Comparison of ENCODE assay signal across 25 mouse cellular contexts in the genomic region with DNA sequence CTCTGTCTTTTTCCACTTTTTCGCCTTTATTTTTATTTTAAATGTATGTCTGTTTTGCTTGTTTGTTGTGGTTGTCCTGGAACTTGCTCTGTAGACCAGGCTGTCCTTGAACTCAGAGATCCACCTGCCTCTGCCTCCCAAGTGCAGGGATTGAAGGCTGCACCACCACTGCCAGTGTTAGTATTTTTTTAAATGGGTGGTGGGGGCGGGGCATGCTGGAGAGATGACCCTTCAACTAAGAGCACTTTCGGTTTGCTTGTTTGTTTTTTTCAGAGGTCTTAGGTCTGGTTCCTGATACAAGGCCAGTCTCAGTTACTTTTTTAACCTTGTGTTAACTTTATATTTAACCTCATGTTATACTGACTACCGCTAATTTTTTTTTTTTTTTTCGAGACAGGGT. TPM values are rescaled to one million over a fixed set of nuclear protein-coding genes. Genes with fewer than 3 reads are reported as not detected.
A peak's percentile ranks its signal among the peaks of the same experiment; 100 is the strongest.
DNase-seq lines count a peak whose midpoint lies in the region; ATAC-seq and TF ChIP-seq lines count a peak whose summit lies in the region.
"Had no signal": no experiment of that assay in that cellular context is flagged by ENCODE, and none has a peak within 500 bp of the region (broad histone marks: within the 10 kb centered on the region; RNA-seq: fewer than 3 reads in every experiment).

No protein-coding gene starts in this region.

- ATAC-seq in forebrain, embryonic 11.5 days (replicated peaks; ENCODE audit: low FRiP score) = no peak
- no peak for ATAC-seq in forebrain, embryonic 14.5 days
- no peak for ATAC-seq in liver, embryonic 16.5 days (ENCODE audit: low read depth)
- ATAC-seq: forebrain, embryonic 16.5 days; hindbrain, postnatal 0 days; intestine, embryonic 15.5 days had no signal

- TF ChIP-seq POLR2A in cerebellum, adult 2 months (IDR thresholded peaks at IDR 0.05; ENCODE audit: borderline replicate concordance, insufficient read depth, low read length) = no peak

- H3K4me1 ChIP-seq in forebrain, embryonic 11.5 days (replicated peaks; ENCODE audit: control insufficient read depth, insufficient read depth, low read length) = no peaks in the 10 kb centered on the region
- no peaks in the 10 kb centered on the region for H3K4me1 ChIP-seq in forebrain, embryonic 14.5 days (ENCODE audit: control insufficient read depth, insufficient read depth, low read length)
- peaks cover 13% of the 10 kb centered on the region for H3K4me1 ChIP-seq in liver, embryonic 16.5 days (ENCODE audit: control insufficient read depth, low read depth, low read length)
- no peaks in the 10 kb centered on the region for H3K4me1 ChIP-seq in cerebellum, adult 2 months (ENCODE audit: control insufficient read depth, insufficient read depth, low read length)
- H3K4me1 ChIP-seq: embryonic facial prominence, embryonic 12.5 days; hindbrain, embryonic 12.5 days had no signal

- no peak for TF ChIP-seq CTCF in cerebellum, adult 2 months (IDR thresholded peaks at IDR 0.05; ENCODE audit: borderline replicate concordance, insufficient read depth, low read depth, low read length)

- H3K4me2 ChIP-seq in forebrain, embryonic 11.5 days (ENCODE audit: low read depth, low read length, severe bottlenecking) = no peak overlapping the region
- no peak overlapping the region for H3K4me2 ChIP-seq in forebrain, embryonic 14.5 days (ENCODE audit: low read length)
- H3K4me2 ChIP-seq in liver, embryonic 16.5 days (ENCODE audit: low read depth, low read length) = no peak overlapping the region
- H3K4me2 ChIP-seq: embryonic facial prominence, embryonic 12.5 days; heart, embryonic 11.5 days; hindbrain, embryonic 12.5 days; intestine, embryonic 15.5 days; lung, embryonic 14.5 days had no signal

- no peak overlapping the region for H3K9ac ChIP-seq in forebrain, embryonic 11.5 days (ENCODE audit: low read length)
- no peak overlapping the region for H3K9ac ChIP-seq in forebrain, embryonic 14.5 days (ENCODE audit: low read length)
- H3K9ac ChIP-seq in liver, embryonic 16.5 days (ENCODE audit: low read depth, low read length) = no peak overlapping the region
- H3K9ac ChIP-seq: embryonic facial prominence, embryonic 12.5 days; hindbrain, embryonic 12.5 days; intestine, embryonic 15.5 days; lung, embryonic 14.5 days had no signal

- 83% methylated on average over 5 of the region's 5 CpGs for WGBS in forebrain, embryonic 11.5 days
- WGBS in forebrain, embryonic 14.5 days = 86% methylated on average over 5 of the region's 5 CpGs
- 56% methylated on average over 5 of the region's 5 CpGs for WGBS in liver, embryonic 16.5 days (ENCODE audit: insufficient replicate concordance)
- 76% methylated on average over 5 of the region's 5 CpGs for WGBS in cerebellum, adult 2 months

- H3K27ac ChIP-seq in forebrain, embryonic 11.5 days (ENCODE audit: low read depth, low read length) = no peak overlapping the region
- H3K27ac ChIP-seq in forebrain, embryonic 14.5 days (ENCODE audit: low read depth, low read length) = no peak overlapping the region
- 0 out of 2 replicates have a peak overlapping the region, but pooled peaks have one; percentile 18 for H3K27ac ChIP-seq in liver, embryonic 16.5 days (ENCODE audit: low read length)
- no peak overlapping the region for H3K27ac ChIP-seq in cerebellum, adult 2 months (ENCODE audit: insufficient read depth, low read length)
- H3K27ac ChIP-seq: embryonic facial prominence, embryonic 12.5 days; hindbrain, embryonic 12.5 days; hindbrain, postnatal 0 days; kidney, postnatal 0 days had no signal

- H3K4me3 ChIP-seq in forebrain, embryonic 11.5 days (ENCODE audit: low read depth, low read length) = no peak overlapping the region
- no peak overlapping the region for H3K4me3 ChIP-seq in forebrain, embryonic 14.5 days (ENCODE audit: low read depth, low read length)
- H3K4me3 ChIP-seq in liver, embryonic 16.5 days (ENCODE audit: low read depth, low read length) = no peak overlapping the region
- H3K4me3 ChIP-seq in cerebellum, adult 2 months (replicated peaks; ENCODE audit: insufficient read depth, low read depth, low read length) = no peak overlapping the region
- H3K4me3 ChIP-seq: embryonic facial prominence, embryonic 12.5 days; hindbrain, embryonic 12.5 days; intestine, embryonic 15.5 days had no signal

- H3K9me3 ChIP-seq in forebrain, embryonic 11.5 days (ENCODE audit: control insufficient read depth, low read length) = no peaks in the 10 kb centered on the region
- H3K9me3 ChIP-seq in forebrain, embryonic 14.5 days (replicated peaks; ENCODE audit: control insufficient read depth, low read length) = no peaks in the 10 kb centered on the region
- no peaks in the 10 kb centered on the region for H3K9me3 ChIP-seq in liver, embryonic 16.5 days (replicated peaks; ENCODE audit: control insufficient read depth, low read length)
- H3K9me3 ChIP-seq: embryonic facial prominence, embryonic 12.5 days; hindbrain, embryonic 12.5 days; intestine, embryonic 15.5 days had no signal

- no peaks in the 10 kb centered on the region for H3K36me3 ChIP-seq in forebrain, embryonic 11.5 days (ENCODE audit: control insufficient read depth, insufficient read depth, low read length)
- no peaks in the 10 kb centered on the region for H3K36me3 ChIP-seq in forebrain, embryonic 14.5 days (ENCODE audit: control insufficient read depth, insufficient read depth, low read length)
- H3K36me3 ChIP-seq in liver, embryonic 16.5 days (ENCODE audit: control insufficient read depth, insufficient read depth) = no peaks in the 10 kb centered on the region
- H3K36me3 ChIP-seq: embryonic facial prominence, embryonic 12.5 days; hindbrain, embryonic 12.5 days; intestine, embryonic 15.5 days had no signal

- peak; percentile 40 for DNase-seq in forebrain, embryonic 11.5 days (ENCODE audit: low spot score)
- DNase-seq in forebrain, embryonic 14.5 days (ENCODE audit: low spot score) = no peak
- DNase-seq in lung, postnatal 36 days = peak; percentile 44
- DNase-seq in lung, postnatal 14 days = no peak
- no peak for DNase-seq in cerebellum, postnatal 4 days (ENCODE audit: low spot score in 2 of 2)
- no peak for DNase-seq in cerebellum, adult 2 months
- no peak for DNase-seq in gastrocnemius, postnatal 10 days
- DNase-seq: adrenal gland, postnatal 14 days; cerebellum, adult 9-10 months; cerebellum, postnatal 36 days; embryo, embryonic 11 days; heart, postnatal 36 days; kidney, postnatal 4 days; layer of hippocampus, postnatal 36 days; left cerebral cortex, postnatal 4 days; midbrain, embryonic 14.5 days had no signal

- no peaks in the 10 kb centered on the region for H3K27me3 ChIP-seq in forebrain, embryonic 11.5 days (ENCODE audit: control insufficient read depth, insufficient read depth, low read length)
- no peaks in the 10 kb centered on the region for H3K27me3 ChIP-seq in forebrain, embryonic 14.5 days (replicated peaks; ENCODE audit: control insufficient read depth, insufficient read depth, low read length)
- no peaks in the 10 kb centered on the region for H3K27me3 ChIP-seq in liver, embryonic 16.5 days (ENCODE audit: control insufficient read depth, insufficient read depth, low read depth, low read length)
- H3K27me3 ChIP-seq in cerebellum, adult 2 months (ENCODE audit: control insufficient read depth, insufficient read depth, low read length) = no peaks in the 10 kb centered on the region; the same call in 1 of the 2 replicates
- H3K27me3 ChIP-seq: embryonic facial prominence, embryonic 12.5 days; hindbrain, embryonic 12.5 days; intestine, embryonic 15.5 days had no signal

RNA-seq across cellular contexts. Expression of gene Themis2, which starts 9.0 kb away (rescaled TPM):
- polyA plus RNA-seq in forebrain, embryonic 11.5 days (2014; fragmentation: Nextera tagmentation; extraction: Ambion mirVana) = 0.87 and 1.0 TPM in 2 replicates
- polyA plus RNA-seq in forebrain, embryonic 14.5 days (2014; fragmentation: Nextera tagmentation; extraction: Ambion mirVana) = 0.42 and 0.45 TPM in 2 replicates
- 2.6 and 3.2 TPM in 2 replicates for polyA plus RNA-seq in liver, embryonic 16.5 days (2015; fragmentation: Nextera tagmentation; extraction: Ambion mirVana)
- polyA plus RNA-seq in cerebellum, adult 2 months (2012; rRNA removed) = 0.41 and 0.44 TPM in 2 replicates
- total RNA-seq in gastrocnemius, postnatal 10 days (2021) = 1 to 10 TPM; 1.6 to 2.8 TPM

RNA-seq across cellular contexts. Expression of gene Rpa2, which starts 37.0 kb away (rescaled TPM):
- polyA plus RNA-seq in forebrain, embryonic 11.5 days (2014; fragmentation: Nextera tagmentation; extraction: Ambion mirVana) = 177 and 187 TPM in 2 replicates
- 79.1 and 89.1 TPM in 2 replicates for polyA plus RNA-seq in forebrain, embryonic 14.5 days (2014; fragmentation: Nextera tagmentation; extraction: Ambion mirVana)
- polyA plus RNA-seq in liver, embryonic 16.5 days (2015; fragmentation: Nextera tagmentation; extraction: Ambion mirVana) = 65.4 and 72.6 TPM in 2 replicates
- polyA plus RNA-seq in cerebellum, adult 2 months (2012; rRNA removed) = 20.0 and 21.3 TPM in 2 replicates
- total RNA-seq in gastrocnemius, postnatal 10 days (2021) = 10 to 100 TPM; 16.2 to 16.8 TPM

RNA-seq across cellular contexts. Expression of gene Ppp1r8, which starts 37.8 kb away (rescaled TPM):
- polyA plus RNA-seq in forebrain, embryonic 11.5 days (2014; fragmentation: Nextera tagmentation; extraction: Ambion mirVana) = 69.6 and 80.4 TPM in 2 replicates
- polyA plus RNA-seq in forebrain, embryonic 14.5 days (2014; fragmentation: Nextera tagmentation; extraction: Ambion mirVana) = 101 and 120 TPM in 2 replicates
- 21.6 and 22.0 TPM in 2 replicates for polyA plus RNA-seq in liver, embryonic 16.5 days (2015; fragmentation: Nextera tagmentation; extraction: Ambion mirVana)
- polyA plus RNA-seq in cerebellum, adult 2 months (2012; rRNA removed) = 67.6 and 69.2 TPM in 2 replicates
- 10 to 100 TPM; 20.7 to 22.7 TPM for total RNA-seq in gastrocnemius, postnatal 10 days (2021)

RNA-seq across cellular contexts. Expression of gene Smpdl3b, which starts 48.1 kb away (rescaled TPM):
- polyA plus RNA-seq in forebrain, embryonic 11.5 days (2014; fragmentation: Nextera tagmentation; extraction: Ambion mirVana) = 3.8 and 4.6 TPM in 2 replicates
- polyA plus RNA-seq in forebrain, embryonic 14.5 days (2014; fragmentation: Nextera tagmentation; extraction: Ambion mirVana) = 1.3 and 1.5 TPM in 2 replicates
- 0.75 and 0.90 TPM in 2 replicates for polyA plus RNA-seq in liver, embryonic 16.5 days (2015; fragmentation: Nextera tagmentation; extraction: Ambion mirVana)
- polyA plus RNA-seq in cerebellum, adult 2 months (2012; rRNA removed) = 1.6 and 1.9 TPM in 2 replicates
- 1 to 10 TPM; 2.8 to 3.6 TPM for total RNA-seq in gastrocnemius, postnatal 10 days (2021)

Comparison
In these comparisons a context has a peak if more than half of its experiments do, and no peak if none do; other contexts are left out.
1. DNase-seq: peak in forebrain, embryonic 11.5 days (single experiment) and lung, postnatal 36 days (single experiment); none in forebrain, embryonic 14.5 days (single experiment), lung, postnatal 14 days (single experiment), cerebellum, postnatal 4 days (0 of 2), cerebellum, adult 2 months (0 of 2) and gastrocnemius, postnatal 10 days (single experiment).